Mouse (Mus musculus) ES-Bruce4 (cell line): ENCODE data around the gene Large1.

ENCODE experiments used
- CTCF ChIP-seq: IDR thresholded peaks from one replicate; pipeline ENCODE4 v1.8.1; 2011; ENCODE audit warnings: low read depth, low read length
- POLR2A ChIP-seq: IDR thresholded peaks from one replicate; pipeline ENCODE4 v1.8.1; 2011; ENCODE audit warnings: low read length; ENCODE audit not compliant: insufficient read depth

GRCm38 (mm10) chr8:73096952-73097351 lies 256.4 kb downstream of the Large1 start:
- TF ChIP-seq POLR2A (no peak), CTCF (no peak)
